ENCODE assay signal across 8 mouse cellular contexts in genomic region chr7:51862097-51862492, GRCm38 (mm10). TPM values are rescaled to one million over a fixed set of nuclear protein-coding genes. Genes with fewer than 3 reads are reported as not detected.
DNase-seq lines count a peak whose midpoint lies in the region; ATAC-seq lines count a peak whose summit lies in the region.

Gene Fancf, minus strand, starts transcription at chr7:51862267.

- H3K4me2 ChIP-seq in heart, embryonic 14.5 days (ENCODE audit: low read length): peak within 1 kb of the TSS; percentile 72
- H3K4me2 ChIP-seq in liver, embryonic 13.5 days: peak within 1 kb of the TSS; percentile 93
- H3K4me2 ChIP-seq in stomach, embryonic 16.5 days (ENCODE audit: low read depth, low read length): peak within 1 kb of the TSS; percentile 96

- H3K9ac ChIP-seq in heart, embryonic 14.5 days (ENCODE audit: low read length): peak within 1 kb of the TSS; percentile 89
- peak within 1 kb of the TSS; percentile 87 for H3K9ac ChIP-seq in liver, embryonic 13.5 days
- peak within 1 kb of the TSS; percentile 94 for H3K9ac ChIP-seq in stomach, embryonic 16.5 days (ENCODE audit: low read length)

- WGBS in heart, embryonic 14.5 days: under 1% methylated on average over 43 of the region's 43 CpGs
- WGBS in liver, embryonic 13.5 days (ENCODE audit: insufficient replicate concordance): under 1% methylated on average over 43 of the region's 43 CpGs
- WGBS in stomach, embryonic 16.5 days: under 1% methylated on average over 43 of the region's 43 CpGs

- peaks cover 5 to 12% of the 10 kb centered on the region in 2 experiments for H3K4me1 ChIP-seq in heart, embryonic 14.5 days (ENCODE audit: control insufficient read depth in 2 of 2, insufficient read depth in 2 of 2, low read length in 2 of 2)
- H3K4me1 ChIP-seq in liver, embryonic 13.5 days (replicated peaks): peaks cover 53% of the 10 kb centered on the region
- H3K4me1 ChIP-seq in stomach, embryonic 16.5 days (ENCODE audit: control insufficient read depth, insufficient read depth, low read length): peaks cover 5% of the 10 kb centered on the region

- DNase-seq in c-Kit-negative CD71-positive TER-119-positive erythroid progenitor cells, embryonic 14.5 days (ENCODE audit: low read depth, low spot score): peak; percentile 92
- DNase-seq in fibroblast of lung, adult 2 months (ENCODE audit: low read depth): peak; percentile 87
- DNase-seq in kidney, postnatal 14 days: peak; percentile 99
- DNase-seq in liver, embryonic 13.5 days: peak; percentile 93
- DNase-seq in neural tube, embryonic 10.5 days (ENCODE audit: extremely low spot score, low spot score): peak; percentile 96

- peak; percentile 97 for ATAC-seq in CD4-positive, CD25-positive, alpha-beta regulatory T cell, adult 4 months
- peak; percentile 98 for ATAC-seq in heart, embryonic 14.5 days (ENCODE audit: insufficient number of reproducible peaks, insufficient read depth, low FRiP score, low read depth)
- peak; percentile 97 for ATAC-seq in liver, embryonic 13.5 days (ENCODE audit: low read depth)
- peak; percentile 97 for ATAC-seq in stomach, embryonic 16.5 days (ENCODE audit: insufficient read depth, low FRiP score)

- H3K27ac ChIP-seq in heart, embryonic 14.5 days (replicated peaks in 1 of 2; ENCODE audit: control insufficient read depth in 1 of 2, insufficient read depth in 1 of 2, low read depth in 2 of 2, low read length in 2 of 2): peak within 1 kb of the TSS; percentile 98
- peak within 1 kb of the TSS; percentile 92 for H3K27ac ChIP-seq in liver, embryonic 13.5 days
- peak within 1 kb of the TSS; percentile 98 for H3K27ac ChIP-seq in stomach, embryonic 16.5 days (ENCODE audit: low read length)

- no peaks in the 10 kb centered on the region for H3K9me3 ChIP-seq in heart, embryonic 14.5 days (ENCODE audit: control insufficient read depth, low read length)
- H3K9me3 ChIP-seq in liver, embryonic 13.5 days (replicated peaks): no peaks in the 10 kb centered on the region
- no peaks in the 10 kb centered on the region for H3K9me3 ChIP-seq in stomach, embryonic 16.5 days (replicated peaks; ENCODE audit: control insufficient read depth, low read length)

- no peaks in the 10 kb centered on the region for H3K27me3 ChIP-seq in heart, embryonic 14.5 days (ENCODE audit: control insufficient read depth, insufficient read depth, low read length)
- H3K27me3 ChIP-seq in liver, embryonic 13.5 days: no peaks in the 10 kb centered on the region
- no peaks in the 10 kb centered on the region for H3K27me3 ChIP-seq in stomach, embryonic 16.5 days (ENCODE audit: control insufficient read depth, insufficient read depth, low read length)

- H3K36me3 ChIP-seq in heart, embryonic 14.5 days (ENCODE audit: control insufficient read depth, insufficient read depth, low read length): peaks cover 23% of the 10 kb centered on the region
- H3K36me3 ChIP-seq in liver, embryonic 13.5 days: peaks cover 28% of the 10 kb centered on the region
- no peaks in the 10 kb centered on the region; the same call in 1 of the 2 replicates for H3K36me3 ChIP-seq in stomach, embryonic 16.5 days (ENCODE audit: control insufficient read depth, insufficient read depth, low read length)

- H3K4me3 ChIP-seq in heart, embryonic 14.5 days (ENCODE audit: control insufficient read depth in 1 of 2, insufficient read depth in 1 of 2, low read depth in 1 of 2, low read length in 2 of 2): peak within 1 kb of the TSS; percentile 63 to 96
- peak within 1 kb of the TSS; percentile 83 for H3K4me3 ChIP-seq in liver, embryonic 13.5 days (replicated peaks)
- H3K4me3 ChIP-seq in stomach, embryonic 16.5 days (replicated peaks; ENCODE audit: low read length): peak within 1 kb of the TSS; percentile 85

RNA-seq across cellular contexts. Expression of gene Fancf, which starts in this region (rescaled TPM):
- polyA plus RNA-seq in CD4-positive, CD25-positive, alpha-beta regulatory T cell, adult 4 months (2017; shearing (Covaris generic)): 1 to 10 TPM in 1 of 2 experiments, under 1 TPM in 1; 0.73 to 1.5 TPM
- 7.6 and 9.3 TPM in 2 replicates for polyA plus RNA-seq in heart, embryonic 14.5 days (2014; fragmentation: Nextera tagmentation; extraction: Ambion mirVana)
- 7.2 and 7.5 TPM in 2 replicates for polyA plus RNA-seq in liver, embryonic 13.5 days (2015; fragmentation: Nextera tagmentation; extraction: Ambion mirVana)
- polyA plus RNA-seq in stomach, embryonic 16.5 days (2015; fragmentation: Nextera tagmentation; extraction: Ambion mirVana): 1.6 and 1.7 TPM in 2 replicates

Comparison
In these comparisons a context has a peak if more than half of its experiments do, and no peak if none do; other contexts are left out.
1. Peak in every context shown above with its lines: DNase-seq, ATAC-seq, H3K4me3 ChIP-seq and H3K27ac ChIP-seq.